Mouse (Mus musculus) embryo, embryonic 11.5 days (tissue): ENCODE measurements around the gene Hoxa6.

Experiments used
- DNase-seq: peaks from one replicate; pipeline ENCODE4 v3.0.0-alpha.2; 2012; ENCODE audit warnings: low read depth, low spot score

Gene Hoxa6

GRCm38 (mm10) chr6:52228475-52229465 is 20.2 kb upstream of the Hoxa6 start:
- no peak for DNase-seq

GRCm38 (mm10) chr6:52227470-52228222 is 19.1 kb upstream of the Hoxa6 start:
- DNase-seq: no peak

- DNase-seq: no peak
Measured at GRCm38 (mm10) chr6:52226569-52227257, 18.2 kb upstream of the Hoxa6 start.

- no peak for DNase-seq
Measured at GRCm38 (mm10) chr6:52225612-52226568, 17.4 kb upstream of the Hoxa6 start.

- DNase-seq: no peak
Measured at GRCm38 (mm10) chr6:52224895-52225611, 16.5 kb upstream of the Hoxa6 start.

GRCm38 (mm10) chr6:52223939-52224760 is 15.6 kb upstream of the Hoxa6 start:
- DNase-seq: no peak

- DNase-seq: no peak
Measured at GRCm38 (mm10) chr6:52222729-52223128, 14.2 kb upstream of the Hoxa6 start.

- DNase-seq: no peak
Measured at GRCm38 (mm10) chr6:52221993-52222685, 13.6 kb upstream of the Hoxa6 start.

- DNase-seq: peak; percentile 93
Measured at GRCm38 (mm10) chr6:52221337-52221992, 12.9 kb upstream of the Hoxa6 start, which contains the start of gene Hoxa7. TSS of gene Hoxa7 (minus strand) at chr6:52221854.

GRCm38 (mm10) chr6:52220865-52221310 is 12.4 kb upstream of the Hoxa6 start:
- DNase-seq: no peak

GRCm38 (mm10) chr6:52220003-52220864 is 11.7 kb upstream of the Hoxa6 start:
- DNase-seq: no peak

- DNase-seq: no peak
Measured at GRCm38 (mm10) chr6:52219234-52219942, 10.9 kb upstream of the Hoxa6 start.

GRCm38 (mm10) chr6:52218643-52219215 is 10.2 kb upstream of the Hoxa6 start:
- no peak for DNase-seq

GRCm38 (mm10) chr6:52217895-52218642 is 9.5 kb upstream of the Hoxa6 start:
- no peak for DNase-seq

GRCm38 (mm10) chr6:52217459-52217768 is 8.9 kb upstream of the Hoxa6 start:
- DNase-seq: peak; percentile 83
